Mouse (Mus musculus): ENCODE data around the gene Ifih1. TPM values are rescaled to one million over a fixed set of nuclear protein-coding genes. Genes with fewer than 3 reads are reported as not detected.

Ifih1 gene
- polyA plus RNA-seq, 1 experiment, result 10.8 TPM

GRCm38 (mm10) chr2:62564687-62565086 is 81.4 kb downstream of the Ifih1 start:
- no peak overlapping the region for H3K4me3 ChIP-seq (ENCODE audit: insufficient read depth, low read length)
- no peak overlapping the region for H3K27ac ChIP-seq (ENCODE audit: insufficient read depth, low read length)
- TF ChIP-seq CTCF (IDR thresholded peaks at IDR 0.05; ENCODE audit: borderline replicate concordance, insufficient read depth, low read length) (no peak), POLR2A (IDR thresholded peaks at IDR 0.05; ENCODE audit: low read depth, low read length) (no peak)
- no peaks in the 10 kb centered on the region; the same call in none of the 2 replicates for H3K4me1 ChIP-seq (ENCODE audit: control insufficient read depth, insufficient read depth, low read length)

GRCm38 (mm10) chr2:62562661-62563485 is 83.2 kb downstream of the Ifih1 start:
- TF ChIP-seq CTCF (IDR thresholded peaks at IDR 0.05; ENCODE audit: borderline replicate concordance, insufficient read depth, low read length) (no peak), POLR2A (IDR thresholded peaks at IDR 0.05; ENCODE audit: low read depth, low read length) (no peak)
- no peak overlapping the region for H3K4me3 ChIP-seq (ENCODE audit: insufficient read depth, low read length)
- no peaks in the 10 kb centered on the region; the same call in none of the 2 replicates for H3K4me1 ChIP-seq (ENCODE audit: control insufficient read depth, insufficient read depth, low read length)
- H3K27ac ChIP-seq (ENCODE audit: insufficient read depth, low read length), result peak overlapping the region; percentile 73

GRCm38 (mm10) chr2:62557417-62557816 is 88.6 kb downstream of the Ifih1 start:
- H3K4me1 ChIP-seq (ENCODE audit: control insufficient read depth, insufficient read depth, low read length), result no peaks in the 10 kb centered on the region; the same call in 1 of the 2 replicates
- H3K27ac ChIP-seq (ENCODE audit: insufficient read depth, low read length), result no peak overlapping the region
- no peak overlapping the region for H3K4me3 ChIP-seq (ENCODE audit: insufficient read depth, low read length)
- TF ChIP-seq CTCF (IDR thresholded peaks at IDR 0.05; ENCODE audit: borderline replicate concordance, insufficient read depth, low read length), result no peak
- no peak for TF ChIP-seq POLR2A (IDR thresholded peaks at IDR 0.05; ENCODE audit: low read depth, low read length)

- no peak for TF ChIP-seq POLR2A (IDR thresholded peaks at IDR 0.05; ENCODE audit: low read depth, low read length)
- TF ChIP-seq CTCF (IDR thresholded peaks at IDR 0.05; ENCODE audit: borderline replicate concordance, insufficient read depth, low read length), result no peak
- H3K4me1 ChIP-seq (ENCODE audit: control insufficient read depth, insufficient read depth, low read length), result no peaks in the 10 kb centered on the region
- no peak overlapping the region for H3K27ac ChIP-seq (ENCODE audit: insufficient read depth, low read length)
- no peak overlapping the region for H3K4me3 ChIP-seq (ENCODE audit: insufficient read depth, low read length)
Observed at GRCm38 (mm10) chr2:62556349-62556748, 89.7 kb downstream of the Ifih1 start.

- Histone ChIP-seq H3K4me1 (ENCODE audit: control insufficient read depth, insufficient read depth, low read length) (no peaks in the 10 kb centered on the region), H3K4me3 (ENCODE audit: insufficient read depth, low read length) (no peak overlapping the region), H3K27ac (ENCODE audit: insufficient read depth, low read length) (no peak overlapping the region)
- TF ChIP-seq CTCF (IDR thresholded peaks at IDR 0.05; ENCODE audit: borderline replicate concordance, insufficient read depth, low read length) (peak; percentile 50; the same call in 1 of the 2 replicates), POLR2A (IDR thresholded peaks at IDR 0.05; ENCODE audit: low read depth, low read length) (no peak)
Observed at GRCm38 (mm10) chr2:62549659-62550058, 96.4 kb downstream of the Ifih1 start.

GRCm38 (mm10) chr2:62549131-62549530 is 96.9 kb downstream of the Ifih1 start:
- Histone ChIP-seq H3K4me1 (ENCODE audit: control insufficient read depth, insufficient read depth, low read length) (no peaks in the 10 kb centered on the region), H3K4me3 (ENCODE audit: insufficient read depth, low read length) (no peak overlapping the region), H3K27ac (ENCODE audit: insufficient read depth, low read length) (no peak overlapping the region)
- TF ChIP-seq CTCF (IDR thresholded peaks at IDR 0.05; ENCODE audit: borderline replicate concordance, insufficient read depth, low read length), result no peak
- no peak for TF ChIP-seq POLR2A (IDR thresholded peaks at IDR 0.05; ENCODE audit: low read depth, low read length)

- no peak for TF ChIP-seq POLR2A (IDR thresholded peaks at IDR 0.05; ENCODE audit: low read depth, low read length)
- no peak for TF ChIP-seq CTCF (IDR thresholded peaks at IDR 0.05; ENCODE audit: borderline replicate concordance, insufficient read depth, low read length)
- Histone ChIP-seq H3K27ac (ENCODE audit: insufficient read depth, low read length) (no peak overlapping the region), H3K4me3 (ENCODE audit: insufficient read depth, low read length) (no peak overlapping the region), H3K4me1 (ENCODE audit: control insufficient read depth, insufficient read depth, low read length) (no peaks in the 10 kb centered on the region)
Observed at GRCm38 (mm10) chr2:62548104-62548503, 98.0 kb downstream of the Ifih1 start.

Other genes starting within 250 kb of the Ifih1 start
- gene Dpp4, start 234.0 kb downstream of the Ifih1 start, polyA plus RNA-seq (2011; ENCODE audit: insufficient read length, low read depth, missing spikeins), result 0.27 and 0.90 TPM in 2 replicates
- gene Gcg, start 162.6 kb downstream of the Ifih1 start, polyA plus RNA-seq (2011; ENCODE audit: insufficient read length, low read depth, missing spikeins), result not detected in 2 replicates
- 23.1 and 38.9 TPM in 2 replicates for gene Fap, start 72.2 kb downstream of the Ifih1 start, polyA plus RNA-seq (2011; ENCODE audit: insufficient read length, low read depth, missing spikeins)
- 4.4 and 7.7 TPM in 2 replicates for gene Gca, start 18.0 kb upstream of the Ifih1 start, polyA plus RNA-seq (2011; ENCODE audit: insufficient read length, low read depth, missing spikeins)

Data from embryonic fibroblast, embryonic 13.5 days (primary cell).